Mouse (Mus musculus) Patski (cell line): ENCODE data around the gene Dlg5. TPM values are rescaled to one million over a fixed set of nuclear protein-coding genes. Genes with fewer than 3 reads are reported as not detected.

Source experiments
- ATAC-seq: fragments of 100-300 bp; one replicate; pipeline ENCODE4 v1.8.0; 2021
- CTCF ChIA-PET: fragments of 350-600 bp; sonication (Branson Sonifier 250); formaldehyde crosslinking; loops from one replicate; lab custom pipeline; 2022; ENCODE audit warnings: inconsistent platforms; lab: Charles Lee
- POLR2A ChIA-PET: fragments of 350-600 bp; sonication (Branson Sonifier 250); formaldehyde crosslinking; loops from one replicate; lab custom pipeline; 2022; ENCODE audit warnings: antibody characterized with exemption, inconsistent platforms; lab: Charles Lee
- DNase-seq: peaks from one replicate; pipeline ENCODE4 v3.0.0-alpha.2; 2011; ENCODE audit warnings: low read depth, low spot score
- H3K27me3 ChIP-seq: fragments of 371-371 bp; one replicate; pipeline ENCODE4 v1.5.1; 2021
- CTCF ChIP-seq: fragments of 100-300 bp; IDR thresholded peaks from one replicate; pipeline ENCODE4 v1.5.1; 2021
- in situ Hi-C: fragments of 300-500 bp; cut with MboI; formaldehyde crosslinking; loops from 3 replicates; pipeline ENCODE4 v1.11.1; 2018; ENCODE audit warnings: low pct_unique_long_range_greater_than_20kb, mixed read lengths
- polyA plus RNA-seq: library from polyadenylated mRNA; unstranded; gene quantifications from one replicate; pipeline ENCODE4 v1.2.3, GENCODE M21; 2021

The Dlg5 gene
- polyA plus RNA-seq, result 71.3 TPM

GRCm38 (mm10) chr14:24245177-24246081 lies at the start of gene Dlg5:
TSS of gene Dlg5 (minus strand) at chr14:24245920.
- in situ Hi-C loops, result no loop called here
- ChIA-PET CTCF (interaction anchor here (0.8 to 1.5 kb wide), 4 partner anchors 10 to 86 kb away, joined by 3 to 5 read pairs (median 3); no protein-coding TSS in a partner anchor), POLR2A (interaction anchor here (0.5 to 2.5 kb wide), 10 partner anchors 8 to 137 kb away, joined by 3 to 16 read pairs (median 4); no protein-coding TSS in a partner anchor)
- no peak for DNase-seq
- no peak for TF ChIP-seq CTCF
- peak; percentile 61 for ATAC-seq
- no peaks in the 10 kb centered on the region for H3K27me3 ChIP-seq

GRCm38 (mm10) chr14:24293631-24294030 lies 47.9 kb upstream of the Dlg5 start:
- in situ Hi-C loops, result no loop called here
- CTCF ChIA-PET, result no interaction called here

GRCm38 (mm10) chr14:24292914-24293313 lies 47.2 kb upstream of the Dlg5 start, which contains the start of gene E330034G19Rik:
TSS of gene E330034G19Rik (plus strand) at chr14:24293214.
- TF ChIP-seq CTCF, result no peak
- POLR2A ChIA-PET, result no interaction called here
- H3K27me3 ChIP-seq, result peaks cover 21% of the 10 kb centered on the region
- CTCF ChIA-PET, result no interaction called here
- in situ Hi-C loops, result no loop called here
- ATAC-seq, result no peak
- DNase-seq, result no peak

More at GRCm38 (mm10) chr14:24293631-24294030, 47.9 kb upstream of the Dlg5 start:
- TF ChIP-seq CTCF, result no peak
- ATAC-seq (no peak), DNase-seq (no peak)
- peaks cover 24% of the 10 kb centered on the region for H3K27me3 ChIP-seq
- POLR2A ChIA-PET, result no interaction called here

- ChIA-PET CTCF (no interaction called here), POLR2A (no interaction called here)
- TF ChIP-seq CTCF, result no peak
- H3K27me3 ChIP-seq, result peaks cover 15% of the 10 kb centered on the region
- no peak for ATAC-seq
- in situ Hi-C loops, result no loop called here
- no peak for DNase-seq
Observed at GRCm38 (mm10) chr14:24290726-24291125, 45.0 kb upstream of the Dlg5 start.

GRCm38 (mm10) chr14:24286136-24286535 lies 40.4 kb upstream of the Dlg5 start:
- H3K27me3 ChIP-seq, result peaks cover 23% of the 10 kb centered on the region
- TF ChIP-seq CTCF, result no peak
- in situ Hi-C loops, result loop anchor here (5.0 kb wide), 1 partner anchor 171 kb away; no protein-coding TSS in a partner anchor
- ChIA-PET CTCF (no interaction called here), POLR2A (no interaction called here)
- ATAC-seq (no peak), DNase-seq (no peak)

GRCm38 (mm10) chr14:24282276-24282675 lies 36.6 kb upstream of the Dlg5 start:
- TF ChIP-seq CTCF, result no peak
- peaks cover 22% of the 10 kb centered on the region for H3K27me3 ChIP-seq
- DNase-seq (no peak), ATAC-seq (no peak)
- ChIA-PET POLR2A (no interaction called here), CTCF (no interaction called here)
- in situ Hi-C loops, result no loop called here

- no peak for TF ChIP-seq CTCF
Observed at GRCm38 (mm10) chr14:24281278-24281677, 35.6 kb upstream of the Dlg5 start.

GRCm38 (mm10) chr14:24275534-24275933 lies 29.8 kb upstream of the Dlg5 start:
- ChIA-PET CTCF (interaction anchor here (1.3 to 3.5 kb wide), 5 partner anchors 93 to 207 kb away, joined by 3 to 15 read pairs (median 4); no protein-coding TSS in a partner anchor), POLR2A (no interaction called here)
- ATAC-seq (no peak), DNase-seq (no peak)
- peaks cover 17% of the 10 kb centered on the region for H3K27me3 ChIP-seq
- in situ Hi-C loops, result loop anchor here (10.0 kb wide), 1 partner anchor 701 kb away; no protein-coding TSS in a partner anchor
- no peak for TF ChIP-seq CTCF

More at GRCm38 (mm10) chr14:24281278-24281677, 35.6 kb upstream of the Dlg5 start:
- in situ Hi-C loops, result no loop called here
- ATAC-seq, result no peak
- DNase-seq, result no peak
- ChIA-PET CTCF (no interaction called here), POLR2A (no interaction called here)
- H3K27me3 ChIP-seq, result peaks cover 29% of the 10 kb centered on the region

GRCm38 (mm10) chr14:24273575-24273974 lies 27.9 kb upstream of the Dlg5 start:
- in situ Hi-C loops, result loop anchor here (5.0 to 10.0 kb wide), 3 partner anchors 96 to 699 kb away; no protein-coding TSS in a partner anchor
- ChIA-PET CTCF (interaction anchor here (0.6 to 3.5 kb wide), 14 partner anchors 20 to 206 kb away, joined by 3 to 15 read pairs (median 4); partner anchors contain the start of gene Dlg5), POLR2A (no interaction called here)
- TF ChIP-seq CTCF, result peak; percentile 64
- H3K27me3 ChIP-seq, result peaks cover 13% of the 10 kb centered on the region
- DNase-seq, result no peak
- ATAC-seq, result no peak

- DNase-seq (no peak), ATAC-seq (no peak)
- in situ Hi-C loops, result no loop called here
- ChIA-PET CTCF (interaction anchor here (1.2 to 1.4 kb wide), 2 partner anchors 30 to 87 kb away, joined by 3 to 4 read pairs; no protein-coding TSS in a partner anchor), POLR2A (interaction anchor here (0.5 kb wide), 1 partner anchor 46 kb away, joined by 4 read pairs; no protein-coding TSS in a partner anchor)
- TF ChIP-seq CTCF, result no peak
- H3K27me3 ChIP-seq, result no peaks in the 10 kb centered on the region
Observed at GRCm38 (mm10) chr14:24269571-24269970, 23.9 kb upstream of the Dlg5 start.
